Mouse (Mus musculus) olfactory bulb, adult 2 months (tissue): ENCODE measurements around the gene Insrr. TPM values are rescaled to one million over a fixed set of nuclear protein-coding genes. Genes with fewer than 3 reads are reported as not detected.
A peak's percentile ranks its signal among the peaks of the same experiment; 100 is the strongest.
"Not testable (repeated sequence)": the region's sequence is repeated elsewhere in the genome, so short reads cannot be mapped to it uniquely, and the experiment has no call there.

Source experiments
- H3K27ac ChIP-seq: fragments of 200-500 bp; 2 replicates; pipeline ENCODE4 v1.5.1; 2012; ENCODE audit warnings: low read depth, low read length; ENCODE audit not compliant: insufficient read depth
- H3K4me1 ChIP-seq: fragments of 200-500 bp; 2 replicates; pipeline ENCODE4 v1.6.1; 2012; ENCODE audit warnings: low read length; ENCODE audit not compliant: control insufficient read depth, insufficient read depth
- H3K4me3 ChIP-seq: fragments of 200-500 bp; 2 replicates; pipeline ENCODE4 v1.5.1; 2012; ENCODE audit warnings: mild to moderate bottlenecking, low read depth, low read length, moderate library complexity; ENCODE audit not compliant: insufficient read depth
- CTCF ChIP-seq: fragments of 200-500 bp; IDR thresholded peaks from 2 replicates; pipeline ENCODE4 v1.5.1; 2012; ENCODE audit warnings: low read depth, mild to moderate bottlenecking, low read length, moderate library complexity; ENCODE audit not compliant: insufficient read depth
- POLR2A ChIP-seq: fragments of 200-500 bp; IDR thresholded peaks from 2 replicates; pipeline ENCODE4 v1.6.1; 2012; ENCODE audit warnings: mild to moderate bottlenecking, low read depth, low read length, moderate library complexity; ENCODE audit not compliant: insufficient read depth
- WGBS: fragments of 180-500 bp; shearing (Covaris S2); methylation state at CpG from one replicate; pipeline ENCODE4 v1.1.7; 2018; 5-methylcytosine and 5-hydroxymethylcytosine counted together
- polyA plus RNA-seq: library from polyadenylated mRNA; stranded (reverse); fragments of >200 nt; gene quantifications from 2 replicates; pipeline ENCODE4 v1.2.4, GENCODE M21; 2012; ENCODE audit warnings: low replicate concordance; ENCODE audit not compliant: missing spikeins, insufficient read depth, insufficient read length

Gene Insrr
- polyA plus RNA-seq, 1 experiment: not detected

GRCm38 (mm10) chr3:87816166-87816565 lies 19.4 kb downstream of the Insrr start:
- no peak overlapping the region for H3K4me3 ChIP-seq
- no peak for TF ChIP-seq POLR2A
- no peak for TF ChIP-seq CTCF
- H3K27ac ChIP-seq: no peak overlapping the region
- no peaks in the 10 kb centered on the region for H3K4me1 ChIP-seq
- 85% methylated on average over 6 of the region's 6 CpGs for WGBS

- TF ChIP-seq POLR2A: no peak
- peak; percentile 25; the same call in 1 of the 2 replicates for TF ChIP-seq CTCF
- no peak overlapping the region for H3K27ac ChIP-seq
- H3K4me1 ChIP-seq: no peaks in the 10 kb centered on the region
- WGBS: 4% methylated on average over 12 of the region's 12 CpGs
- no peak overlapping the region for H3K4me3 ChIP-seq
Observed at GRCm38 (mm10) chr3:87816646-87817093, 19.9 kb downstream of the Insrr start.

GRCm38 (mm10) chr3:87818226-87818625 lies 21.5 kb downstream of the Insrr start:
- no peak overlapping the region for H3K4me3 ChIP-seq
- 86% methylated on average over 12 of the region's 12 CpGs for WGBS
- no peak overlapping the region for H3K27ac ChIP-seq
- no peak for TF ChIP-seq POLR2A
- H3K4me1 ChIP-seq: no peaks in the 10 kb centered on the region

GRCm38 (mm10) chr3:87824206-87824605 lies 27.5 kb downstream of the Insrr start, which contains the start of gene Pear1:
Gene Pear1 (minus strand): TSS chr3:87824306.
- 81% methylated on average over 1 of the region's 1 CpGs for WGBS
- H3K27ac ChIP-seq, H3K4me1 ChIP-seq, H3K4me3 ChIP-seq: not testable (repeated sequence)

- Histone ChIP-seq H3K4me3 (no peak overlapping the region), H3K27ac (no peak overlapping the region), H3K4me1 (no peaks in the 10 kb centered on the region)
- TF ChIP-seq CTCF (no peak), POLR2A (no peak)
- 51% methylated on average over 4 of the region's 4 CpGs for WGBS
Observed at GRCm38 (mm10) chr3:87828435-87828834, 31.7 kb downstream of the Insrr start.

GRCm38 (mm10) chr3:87829025-87829424 lies 32.3 kb downstream of the Insrr start:
- no peaks in the 10 kb centered on the region for H3K4me1 ChIP-seq
- 62% methylated on average over 10 of the region's 10 CpGs for WGBS
- TF ChIP-seq POLR2A (no peak), CTCF (no peak)
- H3K4me3 ChIP-seq: no peak overlapping the region
- no peak overlapping the region for H3K27ac ChIP-seq

GRCm38 (mm10) chr3:87832109-87832859 lies 35.5 kb downstream of the Insrr start:
- Histone ChIP-seq H3K4me1 (no peaks in the 10 kb centered on the region), H3K4me3 (no peak overlapping the region), H3K27ac (no peak overlapping the region)
- no peak for TF ChIP-seq POLR2A
- TF ChIP-seq CTCF: no peak
- WGBS: 84% methylated on average over 7 of the region's 7 CpGs

GRCm38 (mm10) chr3:87833482-87833881 lies 36.7 kb downstream of the Insrr start:
- H3K4me1 ChIP-seq: no peaks in the 10 kb centered on the region
- H3K27ac ChIP-seq: no peak overlapping the region
- no peak overlapping the region for H3K4me3 ChIP-seq
- no peak for TF ChIP-seq CTCF
- TF ChIP-seq POLR2A: no peak
- WGBS: 77% methylated on average over 5 of the region's 5 CpGs

GRCm38 (mm10) chr3:87838622-87839021 lies 41.9 kb downstream of the Insrr start:
- Histone ChIP-seq H3K4me3 (no peak overlapping the region), H3K4me1 (no peaks in the 10 kb centered on the region), H3K27ac (no peak overlapping the region)
- TF ChIP-seq POLR2A (no peak), CTCF (peak; percentile 44; the same call in 1 of the 2 replicates)
- 8% methylated on average over 4 of the region's 4 CpGs for WGBS
